Mouse (Mus musculus): ENCODE results near the gene Fam186a. TPM values are rescaled to one million over a fixed set of nuclear protein-coding genes. Genes with fewer than 3 reads are reported as not detected.
"Not testable (repeated sequence)": the region's sequence is repeated elsewhere in the genome, so short reads cannot be mapped to it uniquely, and the experiment has no call there.

The Fam186a gene
- polyA plus RNA-seq, 1 experiment: 0.01 TPM

- DNase-seq (ENCODE audit: low read depth): peak; percentile 98
- TF ChIP-seq POLR2A (IDR thresholded peaks at IDR 0.05; ENCODE audit: borderline replicate concordance, extremely low read depth, insufficient read depth, insufficient read length, poor library complexity, severe bottlenecking): peak; percentile 82; the same call in 1 of the 2 replicates
- TF ChIP-seq CTCF (IDR thresholded peaks at IDR 0.05; ENCODE audit: borderline replicate concordance, extremely low read depth, insufficient read depth, insufficient read length): no peak
Measured at GRCm38 (mm10) chr15:99972361-99972988, 5.6 kb upstream of the Fam186a start.

GRCm38 (mm10) chr15:99970606-99971005 is 3.7 kb upstream of the Fam186a start:
- TF ChIP-seq POLR2A (IDR thresholded peaks at IDR 0.05; ENCODE audit: borderline replicate concordance, extremely low read depth, insufficient read depth, insufficient read length, poor library complexity, severe bottlenecking) (no peak), CTCF (IDR thresholded peaks at IDR 0.05; ENCODE audit: borderline replicate concordance, extremely low read depth, insufficient read depth, insufficient read length) (no peak)
- DNase-seq (ENCODE audit: low read depth): no peak

- not testable (repeated sequence) for DNase-seq (ENCODE audit: low read depth)
Measured at GRCm38 (mm10) chr15:99969765-99970164, 2.9 kb upstream of the Fam186a start, which contains the start of gene Larp4. Gene Larp4 (plus strand): TSS chr15:99970065.

GRCm38 (mm10) chr15:99965103-99965775 is 1.6 kb downstream of the Fam186a start:
- no peak for DNase-seq (ENCODE audit: low read depth)
- no peak for TF ChIP-seq CTCF (IDR thresholded peaks at IDR 0.05; ENCODE audit: borderline replicate concordance, extremely low read depth, insufficient read depth, insufficient read length)
- no peak for TF ChIP-seq POLR2A (IDR thresholded peaks at IDR 0.05; ENCODE audit: borderline replicate concordance, extremely low read depth, insufficient read depth, insufficient read length, poor library complexity, severe bottlenecking)

- TF ChIP-seq CTCF (IDR thresholded peaks at IDR 0.05; ENCODE audit: borderline replicate concordance, extremely low read depth, insufficient read depth, insufficient read length): no peak
- no peak for TF ChIP-seq POLR2A (IDR thresholded peaks at IDR 0.05; ENCODE audit: borderline replicate concordance, extremely low read depth, insufficient read depth, insufficient read length, poor library complexity, severe bottlenecking)
- no peak for DNase-seq (ENCODE audit: low read depth)
Measured at GRCm38 (mm10) chr15:99955324-99955723, 11.5 kb downstream of the Fam186a start.

GRCm38 (mm10) chr15:99940970-99941630 is 25.8 kb downstream of the Fam186a start:
- peak; percentile 18 for DNase-seq (ENCODE audit: low read depth)
- TF ChIP-seq POLR2A (IDR thresholded peaks at IDR 0.05; ENCODE audit: borderline replicate concordance, extremely low read depth, insufficient read depth, insufficient read length, poor library complexity, severe bottlenecking) (no peak), CTCF (IDR thresholded peaks at IDR 0.05; ENCODE audit: borderline replicate concordance, extremely low read depth, insufficient read depth, insufficient read length) (no peak)

- DNase-seq (ENCODE audit: low read depth): peak; percentile 50
- TF ChIP-seq POLR2A (IDR thresholded peaks at IDR 0.05; ENCODE audit: borderline replicate concordance, extremely low read depth, insufficient read depth, insufficient read length, poor library complexity, severe bottlenecking): no peak
- TF ChIP-seq CTCF (IDR thresholded peaks at IDR 0.05; ENCODE audit: borderline replicate concordance, extremely low read depth, insufficient read depth, insufficient read length): no peak
Measured at GRCm38 (mm10) chr15:99940426-99940825, 26.4 kb downstream of the Fam186a start.

GRCm38 (mm10) chr15:99937841-99938240 is 29.0 kb downstream of the Fam186a start:
- no peak for TF ChIP-seq CTCF (IDR thresholded peaks at IDR 0.05; ENCODE audit: borderline replicate concordance, extremely low read depth, insufficient read depth, insufficient read length)
- no peak for TF ChIP-seq POLR2A (IDR thresholded peaks at IDR 0.05; ENCODE audit: borderline replicate concordance, extremely low read depth, insufficient read depth, insufficient read length, poor library complexity, severe bottlenecking)
- DNase-seq (ENCODE audit: low read depth): no peak

GRCm38 (mm10) chr15:99936659-99937058 is 30.2 kb downstream of the Fam186a start:
- TF ChIP-seq CTCF (IDR thresholded peaks at IDR 0.05; ENCODE audit: borderline replicate concordance, extremely low read depth, insufficient read depth, insufficient read length) (no peak), POLR2A (IDR thresholded peaks at IDR 0.05; ENCODE audit: borderline replicate concordance, extremely low read depth, insufficient read depth, insufficient read length, poor library complexity, severe bottlenecking) (no peak)
- DNase-seq (ENCODE audit: low read depth): no peak

- TF ChIP-seq POLR2A (IDR thresholded peaks at IDR 0.05; ENCODE audit: borderline replicate concordance, extremely low read depth, insufficient read depth, insufficient read length, poor library complexity, severe bottlenecking): no peak
- TF ChIP-seq CTCF (IDR thresholded peaks at IDR 0.05; ENCODE audit: borderline replicate concordance, extremely low read depth, insufficient read depth, insufficient read length): no peak
- DNase-seq (ENCODE audit: low read depth): no peak
Measured at GRCm38 (mm10) chr15:99934501-99934900, 32.4 kb downstream of the Fam186a start.

GRCm38 (mm10) chr15:99931231-99931630 is 35.6 kb downstream of the Fam186a start:
- no peak for DNase-seq (ENCODE audit: low read depth)
- TF ChIP-seq CTCF (IDR thresholded peaks at IDR 0.05; ENCODE audit: borderline replicate concordance, extremely low read depth, insufficient read depth, insufficient read length) (no peak), POLR2A (IDR thresholded peaks at IDR 0.05; ENCODE audit: borderline replicate concordance, extremely low read depth, insufficient read depth, insufficient read length, poor library complexity, severe bottlenecking) (no peak)

Data from brain, embryonic 14.5 days (tissue).